Mouse (Mus musculus): Measurements from ENCODE around the gene Spock1.
"Not testable (repeated sequence)": the region's sequence is repeated elsewhere in the genome, so short reads cannot be mapped to it uniquely, and the experiment has no call there.

Gene Spock1

DNA sequence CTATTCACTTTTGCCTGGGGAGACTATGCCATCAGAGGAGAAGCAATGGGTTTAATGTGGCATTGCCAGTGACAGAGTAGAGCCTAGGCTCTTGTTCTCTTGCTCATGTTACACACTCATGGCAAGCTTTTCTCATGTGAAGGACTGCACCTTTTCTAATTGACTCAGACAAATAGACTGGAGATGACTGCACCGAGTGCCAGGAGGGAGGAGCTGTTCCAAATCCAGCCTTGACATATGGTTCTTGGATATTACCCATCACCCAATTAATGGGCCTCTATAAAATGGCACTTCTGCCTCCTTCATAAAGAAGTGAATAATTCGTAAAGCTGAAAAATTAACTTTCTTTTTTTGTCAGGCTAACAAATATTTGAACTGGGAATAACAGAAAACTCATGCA is 259.3 kb downstream of the Spock1 start:
- DNase-seq: peak; percentile 39

GRCm38 (mm10) chr13:57647456-57647855 is 260.7 kb downstream of the Spock1 start:
- DNase-seq: no peak

GRCm38 (mm10) chr13:57643036-57643435 is 265.1 kb downstream of the Spock1 start:
- no peak for DNase-seq

GRCm38 (mm10) chr13:57641649-57642048 is 266.5 kb downstream of the Spock1 start:
- no peak for DNase-seq

DNA sequence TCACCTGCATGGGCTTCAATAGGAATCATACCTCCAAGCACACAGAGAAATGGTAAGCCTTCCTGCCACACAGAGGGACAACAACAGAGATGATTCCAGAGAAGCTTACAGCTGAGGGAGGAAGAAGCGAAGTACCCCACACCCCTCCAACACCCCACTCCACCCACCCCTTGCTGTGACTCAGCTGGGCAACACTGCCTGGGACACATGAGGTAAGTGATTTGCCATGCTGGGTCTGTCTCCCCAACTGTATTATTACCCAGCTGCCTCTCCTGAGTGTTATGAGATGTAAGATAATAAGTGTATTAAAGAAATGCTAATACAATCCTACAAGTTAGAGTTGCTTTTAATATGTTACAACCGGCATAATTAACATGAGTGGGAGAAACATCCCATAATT is 267.2 kb downstream of the Spock1 start:
- DNase-seq: no peak

DNA sequence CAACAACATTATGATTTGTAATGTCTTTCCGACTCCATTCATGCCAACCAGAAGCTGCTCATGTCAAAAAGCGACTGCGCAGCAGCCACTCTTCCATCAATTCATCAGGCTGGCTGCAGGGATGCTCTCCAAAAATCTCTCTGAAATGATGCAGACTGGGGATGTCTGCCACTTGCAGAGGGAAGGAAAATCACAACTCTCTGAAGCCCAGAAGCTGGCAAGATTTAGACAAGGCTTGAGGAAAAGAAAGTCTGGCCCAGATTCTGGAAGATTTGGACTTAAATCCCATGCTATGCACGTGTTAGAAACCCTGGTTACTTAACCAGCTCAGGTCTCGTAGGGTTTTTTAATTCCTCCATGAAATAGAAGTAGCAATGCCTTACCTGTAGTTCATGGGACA is 269.3 kb downstream of the Spock1 start:
- DNase-seq: no peak

GRCm38 (mm10) chr13:57637606-57638132 is 270.5 kb downstream of the Spock1 start:
- no peak for DNase-seq

GRCm38 (mm10) chr13:57637080-57637572 is 271.0 kb downstream of the Spock1 start:
- peak; percentile 57 for DNase-seq

GRCm38 (mm10) chr13:57636196-57637015 is 271.7 kb downstream of the Spock1 start:
- DNase-seq: no peak

- no peak for DNase-seq
Measured at GRCm38 (mm10) chr13:57630532-57630931, 277.6 kb downstream of the Spock1 start.

DNA sequence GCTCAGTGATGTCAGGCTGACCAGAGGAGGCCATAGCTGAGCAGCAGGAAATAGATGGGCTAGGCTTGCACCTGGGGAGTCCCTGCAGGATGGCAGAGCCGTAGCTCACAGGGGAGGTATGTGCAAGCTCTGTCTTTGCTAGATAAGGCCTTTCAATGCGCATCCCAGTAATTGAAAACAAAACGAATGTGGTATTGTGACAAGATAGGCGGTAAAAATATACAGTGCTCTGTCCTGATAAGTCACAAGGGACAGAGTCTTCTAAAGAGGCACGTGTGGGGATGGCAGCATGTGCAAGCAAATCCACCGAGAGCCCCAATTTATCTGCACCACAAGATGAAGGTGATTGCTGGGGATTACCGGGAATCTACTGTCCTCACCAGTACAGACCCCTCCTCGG is 279.9 kb downstream of the Spock1 start:
- DNase-seq: no peak

GRCm38 (mm10) chr13:57626434-57626833 is 281.7 kb downstream of the Spock1 start:
- DNase-seq: no peak

GRCm38 (mm10) chr13:57623909-57624481 is 284.1 kb downstream of the Spock1 start:
- no peak for DNase-seq

DNA sequence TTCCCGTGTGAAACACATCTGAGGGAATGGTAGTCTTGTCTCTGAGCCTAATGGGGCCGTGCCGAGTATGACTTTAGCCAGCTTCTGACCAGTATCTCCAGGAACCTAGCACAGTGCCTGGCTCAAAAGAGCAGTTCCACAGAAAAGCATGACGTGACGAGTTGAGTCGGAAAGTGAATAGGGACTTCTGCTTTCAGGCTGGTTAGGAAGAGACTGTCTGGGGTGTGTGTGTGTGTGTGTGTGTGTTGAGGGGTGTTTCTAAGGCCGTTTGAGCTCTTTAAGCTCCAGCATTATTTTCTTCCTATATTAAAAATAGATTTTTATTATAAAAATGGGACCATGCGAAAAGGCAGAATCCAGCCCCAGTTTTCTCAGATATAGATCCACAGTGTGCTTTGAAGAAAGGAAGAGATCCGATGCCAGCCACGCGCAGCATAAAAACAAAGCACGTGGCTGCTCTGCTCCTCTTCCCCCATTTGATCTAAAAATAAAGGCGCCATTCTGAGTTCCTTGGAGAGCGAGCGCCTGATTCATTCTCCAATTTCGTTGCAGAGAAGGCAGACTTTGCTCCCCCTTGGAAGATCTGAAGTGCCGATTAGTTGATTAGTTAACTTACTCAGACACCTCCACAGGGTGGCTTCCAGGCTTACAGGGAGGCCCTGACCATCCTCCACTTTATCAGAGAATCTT is 288.9 kb downstream of the Spock1 start:
- DNase-seq: no peak

GRCm38 (mm10) chr13:57611326-57612171 is 296.6 kb downstream of the Spock1 start:
- no peak for DNase-seq

DNA sequence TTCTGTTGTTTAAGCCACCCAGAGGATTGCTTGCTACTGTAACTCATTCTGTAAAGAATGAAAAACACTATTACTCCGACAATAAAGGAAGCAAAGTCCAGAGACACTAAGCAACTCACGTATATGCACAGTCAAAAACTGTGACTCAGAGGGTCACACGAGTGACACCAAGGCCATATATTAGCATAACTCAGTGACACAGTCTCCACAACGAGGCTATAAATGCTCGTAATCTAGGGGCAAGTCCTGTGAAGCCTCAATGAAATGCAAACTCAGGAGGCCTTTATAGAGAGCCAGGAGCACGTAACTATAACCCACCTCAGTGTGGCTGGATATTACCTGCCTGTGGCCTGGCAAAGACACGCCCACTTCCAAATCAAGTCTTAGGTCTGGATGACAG is 298.2 kb downstream of the Spock1 start:
- no peak for DNase-seq

DNA sequence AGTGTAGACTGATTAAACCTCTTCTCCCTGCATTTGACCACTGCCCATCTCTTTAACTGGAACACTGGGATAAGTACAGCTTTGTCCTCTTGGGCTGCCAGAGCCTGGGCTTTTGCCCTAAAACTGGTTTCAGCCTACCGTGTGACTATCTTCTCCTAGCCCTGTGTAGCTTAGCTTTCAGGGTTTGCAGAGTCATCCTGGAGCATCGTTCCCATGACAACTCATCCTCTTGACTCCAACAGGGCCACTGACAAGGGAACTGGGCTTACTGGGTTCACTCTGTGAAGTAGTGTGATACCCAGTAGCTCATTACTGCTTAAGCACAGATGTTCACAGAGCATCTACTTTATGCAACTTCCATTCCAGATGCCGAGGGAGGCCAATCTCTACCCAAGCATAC is 303.7 kb downstream of the Spock1 start:
- no peak for DNase-seq

DNA sequence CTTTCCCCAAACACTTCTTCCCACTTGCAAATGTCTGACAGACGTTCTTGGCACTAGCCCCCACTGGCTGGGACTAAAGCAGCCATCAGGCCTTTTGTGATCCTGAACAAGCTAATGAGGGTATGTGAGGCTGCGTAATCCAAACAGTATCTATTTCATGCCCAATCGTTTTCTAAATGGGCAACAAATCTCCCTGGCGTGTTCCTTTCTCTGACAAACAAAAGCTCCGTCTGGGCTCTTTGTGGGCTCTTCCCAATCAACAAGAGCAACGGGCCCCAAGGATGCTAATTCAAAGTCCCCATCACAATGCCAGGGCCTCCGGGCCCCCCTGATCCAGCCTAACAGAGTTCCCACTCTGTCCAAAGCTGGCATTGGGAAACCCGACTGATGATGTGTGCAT is 304.9 kb downstream of the Spock1 start:
- no peak for DNase-seq

DNA sequence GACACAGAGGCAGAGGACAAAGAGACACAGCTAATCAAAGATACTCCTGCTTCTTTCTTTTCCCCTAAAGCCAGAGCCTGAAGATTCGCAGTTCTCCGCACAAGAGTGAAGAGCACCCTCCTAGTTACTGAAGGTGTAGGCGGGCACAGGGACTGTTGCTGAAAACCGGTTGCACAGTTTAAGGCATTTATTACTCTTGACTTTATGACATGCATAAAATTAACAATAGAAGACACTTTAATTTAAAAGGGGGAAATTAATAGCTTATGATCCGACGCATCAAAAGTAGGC is 312.4 kb downstream of the Spock1 start:
- no peak for DNase-seq

- DNase-seq: no peak
Measured at GRCm38 (mm10) chr13:57595032-57595760, 312.9 kb downstream of the Spock1 start.

- DNase-seq: not testable (repeated sequence)
Measured at GRCm38 (mm10) chr13:57589338-57589914, 318.7 kb downstream of the Spock1 start.
